Mouse (Mus musculus) thymus, adult 2 months (tissue): ENCODE data around the gene H3f3b. TPM values are rescaled to one million over a fixed set of nuclear protein-coding genes. Genes with fewer than 3 reads are reported as not detected.

Experiments
- DNase-seq: peaks from one replicate; pipeline ENCODE4 v3.0.0; 2021
- H3K27ac ChIP-seq: fragments of 200-500 bp; 2 replicates; pipeline ENCODE4 v1.5.1; 2012; ENCODE audit warnings: low read length, control low read depth; ENCODE audit not compliant: control insufficient read depth, insufficient read depth
- H3K27me3 ChIP-seq: fragments of 200-500 bp; 2 replicates; pipeline ENCODE4 v1.6.1; 2012; ENCODE audit warnings: mild to moderate bottlenecking, low read length, moderate library complexity, mixed read lengths; ENCODE audit not compliant: control insufficient read depth, insufficient read depth
- H3K36me3 ChIP-seq: fragments of 200-500 bp; 2 replicates; pipeline ENCODE4 v1.6.1; 2012; ENCODE audit warnings: mild to moderate bottlenecking, low read length, moderate library complexity; ENCODE audit not compliant: control insufficient read depth, insufficient read depth
- H3K4me1 ChIP-seq: fragments of 200-500 bp; replicated peaks from 2 replicates; pipeline ENCODE4 v1.6.1; 2012; ENCODE audit warnings: low read length; ENCODE audit not compliant: control insufficient read depth, insufficient read depth
- H3K4me3 ChIP-seq: fragments of 200-500 bp; 2 replicates; pipeline ENCODE4 v1.5.1; 2012; ENCODE audit warnings: mild to moderate bottlenecking, low read length, control low read depth, moderate library complexity; ENCODE audit not compliant: control insufficient read depth, insufficient read depth
- CTCF ChIP-seq: fragments of 200-500 bp; IDR thresholded peaks from 2 replicates; pipeline ENCODE4 v1.5.1; 2012; ENCODE audit warnings: mild to moderate bottlenecking, control low read depth, low read length, moderate library complexity, borderline replicate concordance; ENCODE audit not compliant: control insufficient read depth, poor library complexity, insufficient read depth; ENCODE audit errors: extremely low read depth
- POLR2A ChIP-seq: fragments of 200-500 bp; IDR thresholded peaks from 2 replicates; pipeline ENCODE4 v1.6.1; 2012; ENCODE audit warnings: mild to moderate bottlenecking, low read length, control low read depth, moderate library complexity; ENCODE audit not compliant: control insufficient read depth, poor library complexity, insufficient read depth; ENCODE audit errors: extremely low read depth
- WGBS: fragments of 180-500 bp; shearing (Covaris S2); methylation state at CpG from one replicate; pipeline ENCODE4 v1.1.7; 2018; 5-methylcytosine and 5-hydroxymethylcytosine counted together
- polyA plus RNA-seq: library from polyadenylated mRNA; depleted of rRNA; stranded (reverse); fragments of >200 nt; gene quantifications from 2 replicates; pipeline ENCODE4 v1.2.3, GENCODE M21; 2012

H3f3b gene
- polyA plus RNA-seq, 1 experiment: 484 TPM

GRCm38 (mm10) chr11:116050196-116050595 lies 22.4 kb upstream of the H3f3b start:
- Histone ChIP-seq H3K27me3 (no peaks in the 10 kb centered on the region), H3K27ac (no peak overlapping the region), H3K4me1 (no peaks in the 10 kb centered on the region), H3K36me3 (peaks cover 66% of the 10 kb centered on the region), H3K4me3 (no peak overlapping the region)
- no peak for DNase-seq
- WGBS: 94% methylated on average over 4 of the region's 4 CpGs
- TF ChIP-seq CTCF (no peak), POLR2A (no peak)

DNA sequence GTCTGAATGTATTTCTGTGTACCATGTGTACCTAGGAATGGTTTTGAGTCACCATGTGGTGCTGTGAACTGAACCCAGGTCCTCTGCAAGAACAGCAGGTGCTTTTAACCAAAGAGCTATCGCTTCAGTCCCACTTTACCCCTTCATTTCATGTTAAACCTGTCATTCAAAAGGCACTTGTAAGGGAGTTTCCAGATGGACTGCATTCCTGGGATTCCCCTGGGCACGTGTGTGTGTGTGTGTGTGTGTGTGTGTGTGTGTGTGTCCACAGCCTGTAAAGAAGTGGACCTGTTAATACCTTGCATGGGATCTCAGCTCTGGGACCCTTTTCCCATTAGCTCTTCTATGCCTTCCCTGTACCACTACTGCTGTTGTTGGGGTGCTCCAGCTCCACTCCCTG lies 21.8 kb upstream of the H3f3b start:
- H3K27me3 ChIP-seq: no peaks in the 10 kb centered on the region
- TF ChIP-seq POLR2A (no peak), CTCF (no peak)
- WGBS: 87% methylated on average over 2 of the region's 2 CpGs
- no peak overlapping the region for H3K4me3 ChIP-seq
- peaks cover 66% of the 10 kb centered on the region for H3K36me3 ChIP-seq
- no peak for DNase-seq
- no peak overlapping the region for H3K27ac ChIP-seq
- H3K4me1 ChIP-seq: no peaks in the 10 kb centered on the region

DNA sequence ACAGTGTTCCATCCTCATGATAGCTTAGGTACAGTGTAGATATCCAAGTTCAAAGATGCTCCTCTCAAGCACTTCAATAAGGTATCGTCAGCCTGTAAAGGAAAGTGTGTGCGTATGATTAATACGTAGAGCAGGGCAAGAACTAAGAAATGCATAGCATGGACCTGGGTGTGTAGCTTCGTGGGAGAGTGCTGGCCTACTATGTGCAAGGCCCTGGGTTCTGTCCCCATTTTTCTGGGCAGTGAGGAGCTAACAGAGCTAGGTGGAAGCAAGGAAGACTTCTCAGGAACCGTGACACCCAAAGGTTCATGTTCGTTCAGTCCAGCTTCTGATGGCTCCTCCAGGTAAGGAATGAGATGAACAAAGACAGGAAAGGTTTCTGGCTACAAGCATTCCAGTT lies 17.4 kb upstream of the H3f3b start:
- 97% methylated on average over 6 of the region's 6 CpGs for WGBS
- H3K4me3 ChIP-seq: no peak overlapping the region
- H3K4me1 ChIP-seq: no peaks in the 10 kb centered on the region
- no peaks in the 10 kb centered on the region for H3K27me3 ChIP-seq
- peaks cover 46% of the 10 kb centered on the region for H3K36me3 ChIP-seq
- H3K27ac ChIP-seq: no peak overlapping the region
- DNase-seq: no peak
- TF ChIP-seq POLR2A (no peak), CTCF (no peak)

GRCm38 (mm10) chr11:116043286-116043685 lies 15.5 kb upstream of the H3f3b start:
- TF ChIP-seq CTCF (no peak), POLR2A (no peak)
- Histone ChIP-seq H3K36me3 (peaks cover 36% of the 10 kb centered on the region), H3K27me3 (no peaks in the 10 kb centered on the region), H3K27ac (no peak overlapping the region), H3K4me1 (no peaks in the 10 kb centered on the region), H3K4me3 (no peak overlapping the region)
- WGBS: 100% methylated on average over 1 of the region's 1 CpGs
- DNase-seq: no peak

DNA sequence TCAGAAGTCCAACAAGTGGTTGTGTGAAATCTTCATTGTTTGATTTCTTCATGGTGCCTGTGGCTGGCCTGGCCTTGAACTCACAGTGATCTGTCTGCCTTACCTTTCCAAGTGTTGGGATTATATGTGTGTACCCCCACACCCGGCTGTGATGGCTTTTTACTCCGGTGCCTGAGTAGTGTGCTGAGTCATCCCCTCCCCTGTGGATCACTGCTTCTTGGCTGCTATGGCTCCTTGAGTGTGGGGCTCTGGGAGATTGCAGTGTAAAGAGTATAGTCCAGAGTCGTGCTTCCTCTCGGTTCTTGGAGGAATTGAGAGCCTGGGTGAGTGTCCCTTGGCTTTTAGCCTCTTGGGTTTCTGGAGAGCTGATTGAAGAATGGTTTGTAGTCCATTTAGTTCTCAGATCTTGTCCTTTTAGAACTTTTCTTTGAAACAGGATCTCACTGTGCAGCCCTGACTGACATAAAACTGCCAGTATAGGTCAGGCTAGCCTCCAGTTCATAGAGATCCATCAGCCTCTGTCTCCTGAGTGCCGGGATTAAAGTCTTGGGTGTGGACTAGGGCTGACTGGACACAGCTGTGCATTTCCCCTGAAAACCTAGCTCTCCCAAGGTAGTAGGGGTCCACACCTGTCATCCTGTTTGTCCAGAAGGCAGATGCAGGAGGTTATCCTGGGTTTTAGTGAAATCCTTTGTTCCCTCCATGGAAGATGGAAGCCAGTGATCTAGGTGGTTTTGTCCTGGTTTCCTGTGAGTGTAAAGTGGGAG lies 14.8 kb upstream of the H3f3b start:
- H3K27me3 ChIP-seq: no peaks in the 10 kb centered on the region
- peaks cover 29% of the 10 kb centered on the region for H3K36me3 ChIP-seq
- no peak overlapping the region for H3K4me3 ChIP-seq
- no peak for DNase-seq
- WGBS: 83% methylated on average over 5 of the region's 5 CpGs
- no peaks in the 10 kb centered on the region for H3K4me1 ChIP-seq
- TF ChIP-seq POLR2A (no peak), CTCF (no peak)
- H3K27ac ChIP-seq: no peak overlapping the region

GRCm38 (mm10) chr11:116041833-116042232 lies 14.1 kb upstream of the H3f3b start:
- peaks cover 27% of the 10 kb centered on the region for H3K36me3 ChIP-seq

DNA sequence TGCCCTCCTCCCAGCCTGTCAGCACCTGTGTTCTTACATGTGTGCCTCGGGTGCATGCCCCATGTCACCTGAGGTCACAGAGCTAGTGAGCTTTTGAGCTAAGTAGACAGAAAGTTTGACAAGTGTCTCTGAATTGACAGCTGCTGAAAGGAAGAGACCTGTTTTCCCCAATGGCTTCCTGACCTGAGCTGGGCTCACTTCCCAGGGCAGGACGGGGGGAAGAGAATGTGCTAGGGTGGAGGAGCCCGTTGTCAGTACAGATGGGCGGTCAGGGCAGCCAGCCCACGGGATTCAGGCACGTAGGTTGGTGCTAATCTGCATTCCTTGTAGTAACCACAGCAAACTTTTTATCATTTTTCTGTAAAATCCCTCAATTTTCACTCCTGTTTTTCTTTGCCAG lies 12.8 kb upstream of the H3f3b start:
- Histone ChIP-seq H3K4me1 (no peaks in the 10 kb centered on the region), H3K36me3 (peaks cover 25% of the 10 kb centered on the region), H3K4me3 (no peak overlapping the region), H3K27ac (no peak overlapping the region), H3K27me3 (no peaks in the 10 kb centered on the region)
- WGBS: 80% methylated on average over 6 of the region's 6 CpGs
- TF ChIP-seq CTCF (no peak), POLR2A (no peak)
- DNase-seq: no peak

More at GRCm38 (mm10) chr11:116041833-116042232, 14.1 kb upstream of the H3f3b start:
- H3K4me3 ChIP-seq: no peak overlapping the region
- DNase-seq: no peak
- 99% methylated on average over 2 of the region's 2 CpGs for WGBS
- no peaks in the 10 kb centered on the region for H3K4me1 ChIP-seq
- no peak overlapping the region for H3K27ac ChIP-seq
- no peaks in the 10 kb centered on the region for H3K27me3 ChIP-seq
- TF ChIP-seq POLR2A (no peak), CTCF (no peak)
